Mouse (Mus musculus): ENCODE results near the gene Per1.

Per1 gene

GRCm38 (mm10) chr11:69111051-69111810 lies 16.2 kb downstream of the Per1 start:
- in situ Hi-C loops (cut with MboI, MseI), result no loop called here

GRCm38 (mm10) chr11:69111865-69112264 lies 16.8 kb downstream of the Per1 start:
- in situ Hi-C loops (cut with MboI, MseI), result no loop called here

DNA sequence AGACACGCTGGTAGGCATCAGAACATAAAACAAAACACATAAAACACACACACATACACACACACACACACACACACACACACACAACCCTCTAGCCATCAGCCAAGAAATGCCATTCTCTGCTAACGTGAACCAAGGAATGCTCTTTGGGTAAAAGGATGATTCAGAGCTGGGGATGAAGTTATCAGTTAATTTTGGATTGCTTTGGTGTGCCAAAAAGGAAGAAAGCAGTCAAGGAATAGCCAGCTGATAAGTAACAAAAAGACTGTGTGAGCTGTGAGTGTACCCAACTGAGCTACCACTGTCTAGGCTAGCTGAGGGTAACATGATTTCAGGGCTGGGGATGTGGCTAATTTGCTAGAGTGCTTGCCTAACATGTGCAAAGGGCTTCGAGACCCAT lies 19.0 kb downstream of the Per1 start:
- in situ Hi-C loops (cut with MboI, MseI), result no loop called here

GRCm38 (mm10) chr11:69114621-69115020 lies 19.6 kb downstream of the Per1 start:
- in situ Hi-C loops (cut with MboI, MseI), result no loop called here

- in situ Hi-C loops (cut with MboI, MseI), result no loop called here
Measured at GRCm38 (mm10) chr11:69116843-69117242, 21.8 kb downstream of the Per1 start.

DNA sequence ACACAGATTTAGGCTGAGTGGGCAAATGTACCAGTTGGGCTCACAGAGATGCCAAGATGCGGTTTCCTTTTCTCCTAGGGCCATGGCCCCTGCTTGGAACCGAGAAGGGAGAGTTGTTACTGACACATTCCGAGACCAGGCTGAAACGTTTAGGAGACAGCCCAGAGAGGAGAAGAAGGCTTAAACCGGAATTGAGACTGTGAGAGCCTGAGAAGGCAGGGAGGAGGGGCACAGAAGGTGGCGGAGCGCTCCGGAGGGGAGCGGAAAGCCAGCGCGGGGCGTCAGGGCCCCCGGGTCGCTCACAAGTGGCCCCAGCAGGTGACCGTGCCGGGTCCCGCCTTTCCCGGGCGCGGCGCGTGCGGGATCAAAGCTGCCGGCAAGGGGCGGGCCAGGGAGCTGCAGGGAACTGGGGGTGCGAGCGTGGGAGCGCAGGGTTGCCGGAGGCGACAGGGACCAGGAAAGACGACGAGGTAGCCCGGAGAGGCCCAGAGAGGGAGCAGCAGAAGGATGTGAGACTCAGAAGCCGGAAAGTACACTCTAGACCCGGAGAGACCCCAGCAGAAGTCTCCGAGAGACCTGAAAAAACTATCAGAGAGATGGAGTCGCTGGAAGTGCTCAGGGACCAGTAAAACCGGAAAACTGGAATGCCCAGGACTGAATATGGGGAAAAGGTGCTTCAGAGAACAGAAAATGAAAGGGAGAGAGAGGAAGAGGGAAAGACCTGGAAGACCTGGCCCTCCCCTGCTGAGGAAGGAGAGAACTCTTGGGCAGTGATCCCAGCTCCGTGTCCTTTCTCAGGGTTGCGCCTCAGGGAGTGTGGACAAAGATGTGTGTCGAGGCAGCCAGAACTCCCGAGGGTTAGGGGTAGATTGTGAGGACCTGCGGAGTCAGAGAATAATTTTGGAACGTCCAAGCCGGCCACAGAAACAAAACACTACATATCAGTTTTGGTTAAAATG lies 23.0 kb downstream of the Per1 start:
- in situ Hi-C loops (cut with MboI, MseI), result no loop called here

- in situ Hi-C loops (cut with MboI, MseI), result no loop called here
Measured at GRCm38 (mm10) chr11:69118765-69119164, 23.7 kb downstream of the Per1 start.

DNA sequence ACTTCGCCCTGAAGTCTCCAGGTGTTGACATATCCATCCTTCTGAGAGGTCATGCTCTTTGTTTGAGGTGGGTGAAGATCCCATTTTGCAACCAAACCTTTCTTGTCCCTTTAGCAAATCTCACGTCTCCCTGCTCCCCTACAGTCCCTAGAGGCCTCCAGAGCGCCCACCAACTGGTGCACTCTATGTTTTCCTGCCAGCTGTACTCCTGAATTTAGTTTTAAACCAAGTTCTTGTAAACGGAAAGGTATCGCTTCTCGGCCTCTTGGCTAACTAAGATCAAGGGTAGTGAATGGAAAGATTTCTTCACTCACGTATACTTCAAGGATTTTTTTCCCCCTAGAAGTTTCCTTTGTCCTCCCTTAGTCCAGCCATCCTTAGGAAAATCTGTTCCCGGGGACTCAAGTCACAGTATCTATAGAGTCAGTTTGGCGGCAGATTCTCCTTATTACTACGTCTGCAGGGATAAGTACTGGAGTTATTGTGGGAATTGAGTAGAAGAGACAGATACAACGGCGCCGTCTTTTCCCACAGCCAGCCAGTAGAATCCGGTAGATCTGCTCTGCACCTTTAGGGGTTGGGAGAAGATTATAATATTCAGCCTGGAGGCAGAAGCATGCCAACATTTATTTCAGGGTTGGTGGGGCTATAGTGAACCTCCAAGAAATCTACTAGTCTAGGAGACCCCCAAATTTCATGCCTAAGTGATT lies 24.6 kb downstream of the Per1 start:
- in situ Hi-C loops (cut with MboI, MseI), result loop anchor here (5.0 kb wide), 1 partner anchor 57 kb away; no protein-coding TSS in a partner anchor

DNA sequence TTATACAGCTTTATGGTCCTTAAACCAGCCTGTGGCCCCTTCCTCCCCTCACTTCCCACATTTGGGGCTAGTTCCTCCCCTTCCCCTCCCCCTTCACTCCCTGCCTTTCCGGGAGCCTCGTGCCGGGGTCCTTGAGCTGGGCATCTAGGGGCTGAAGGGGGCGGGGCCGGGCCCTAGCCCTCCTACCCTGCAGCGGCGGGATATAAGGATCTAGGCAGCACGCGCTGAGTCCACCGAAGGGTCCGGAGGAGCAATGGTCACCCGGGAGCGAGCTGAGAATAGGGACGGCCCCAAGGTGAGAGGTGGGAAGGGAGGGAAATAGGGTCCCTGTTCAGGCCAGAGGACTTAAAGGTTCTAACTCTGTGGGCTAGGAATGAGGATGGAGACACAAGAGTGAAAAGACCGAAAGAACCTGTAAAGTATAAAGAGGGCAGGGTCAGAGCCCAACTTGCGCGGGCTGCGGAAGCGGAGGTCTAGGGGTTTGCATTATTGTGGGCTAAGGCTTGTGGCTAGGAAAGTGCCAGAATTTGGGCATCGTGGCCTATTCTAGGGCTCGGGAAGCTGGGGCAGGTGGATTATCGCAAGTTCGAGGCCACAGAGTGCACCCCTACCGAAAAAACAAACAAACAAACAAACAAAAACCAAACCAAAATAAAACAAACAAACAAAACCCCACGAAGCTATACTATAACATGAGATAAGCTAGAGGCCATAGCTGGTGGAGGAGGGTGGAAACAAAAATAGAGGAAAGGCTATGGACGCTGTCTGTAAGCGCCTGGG lies 25.4 kb downstream of the Per1 start, which contains the start of gene Hes7:
Gene Hes7 (plus strand): TSS at position 184 of the 780 bp plus-strand sequence.
- in situ Hi-C loops (cut with MboI, MseI), result loop anchor here (5.0 kb wide), 1 partner anchor 58 kb away; no protein-coding TSS in a partner anchor

DNA sequence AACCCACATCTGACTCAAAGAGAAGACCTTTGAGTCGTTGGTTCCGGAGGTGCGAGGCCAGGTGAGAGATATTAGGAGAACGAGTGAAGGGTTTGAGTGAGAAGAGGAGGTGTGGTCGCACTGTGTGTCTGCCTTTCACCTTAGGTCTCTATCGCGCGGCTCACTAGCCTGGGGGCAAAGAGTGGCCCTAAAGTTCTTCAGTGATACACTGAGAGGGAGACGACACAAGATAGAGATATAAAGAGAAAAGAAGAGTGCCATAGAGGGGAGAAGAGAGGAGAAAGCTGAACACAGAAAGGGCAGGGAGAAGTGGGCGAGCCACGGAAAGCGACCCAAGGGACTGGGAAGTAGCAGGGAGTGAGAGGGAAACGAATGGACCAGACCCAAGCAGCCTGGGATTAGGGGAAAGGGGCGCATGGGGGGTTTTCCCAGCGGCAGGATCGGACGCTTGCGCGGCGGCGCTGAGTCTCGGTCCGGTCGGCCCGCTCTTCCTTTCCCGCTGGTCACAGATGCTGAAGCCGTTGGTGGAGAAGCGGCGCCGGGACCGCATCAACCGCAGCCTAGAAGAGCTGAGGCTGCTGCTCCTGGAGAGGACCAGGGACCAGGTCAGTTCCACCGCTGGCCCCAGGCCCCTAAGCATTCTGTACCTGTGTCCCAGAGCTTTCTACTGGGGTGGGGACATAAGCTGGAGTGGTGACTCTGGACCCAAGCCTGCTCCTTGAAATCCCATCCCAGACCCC lies 26.2 kb downstream of the Per1 start:
- in situ Hi-C loops (cut with MboI, MseI), result loop anchor here (5.0 kb wide), 1 partner anchor 59 kb away; no protein-coding TSS in a partner anchor

- in situ Hi-C loops (cut with MboI, MseI), result loop anchor here (5.0 kb wide), 1 partner anchor 60 kb away; no protein-coding TSS in a partner anchor
Measured at GRCm38 (mm10) chr11:69121741-69122335, 26.8 kb downstream of the Per1 start.

- in situ Hi-C loops (cut with MboI, MseI), result loop anchor here (5.0 kb wide), 1 partner anchor 60 kb away; no protein-coding TSS in a partner anchor
Measured at GRCm38 (mm10) chr11:69122336-69122951, 27.4 kb downstream of the Per1 start, which contains the start of gene 9130213A22Rik. Gene 9130213A22Rik, minus strand, starts transcription at chr11:69122589.

DNA sequence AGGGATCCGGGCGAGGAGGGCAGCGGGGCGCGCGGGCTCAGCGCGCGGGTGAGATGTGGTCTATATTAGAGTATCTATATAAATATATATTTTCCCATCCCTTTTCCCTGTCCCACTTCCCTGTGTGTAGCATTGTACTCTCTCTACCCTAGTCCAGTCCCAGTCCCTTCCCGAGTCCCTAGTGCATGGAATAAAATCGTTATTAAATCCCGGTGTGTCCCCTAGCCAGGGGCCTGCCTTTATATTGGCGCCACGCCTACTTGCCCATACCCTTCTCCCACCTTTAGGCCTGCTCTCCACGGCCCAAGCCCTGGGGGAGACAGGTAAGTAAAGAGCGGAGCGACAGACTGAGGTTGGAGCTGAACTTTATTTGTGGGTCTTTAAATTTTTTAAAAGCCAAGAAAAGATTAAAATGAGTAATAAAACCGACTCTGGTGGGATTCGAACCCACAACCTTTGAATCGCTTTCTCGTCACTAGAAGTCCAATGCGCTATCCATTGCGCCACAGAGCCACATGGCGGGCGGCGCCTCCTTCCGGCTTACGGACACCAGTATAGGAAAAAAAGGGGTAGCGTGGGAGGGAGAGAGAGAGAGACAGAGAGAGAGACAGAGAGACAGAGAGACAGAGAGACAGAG lies 28.2 kb downstream of the Per1 start:
- in situ Hi-C loops (cut with MboI, MseI), result loop anchor here (5.0 kb wide), 1 partner anchor 61 kb away; no protein-coding TSS in a partner anchor

DNA sequence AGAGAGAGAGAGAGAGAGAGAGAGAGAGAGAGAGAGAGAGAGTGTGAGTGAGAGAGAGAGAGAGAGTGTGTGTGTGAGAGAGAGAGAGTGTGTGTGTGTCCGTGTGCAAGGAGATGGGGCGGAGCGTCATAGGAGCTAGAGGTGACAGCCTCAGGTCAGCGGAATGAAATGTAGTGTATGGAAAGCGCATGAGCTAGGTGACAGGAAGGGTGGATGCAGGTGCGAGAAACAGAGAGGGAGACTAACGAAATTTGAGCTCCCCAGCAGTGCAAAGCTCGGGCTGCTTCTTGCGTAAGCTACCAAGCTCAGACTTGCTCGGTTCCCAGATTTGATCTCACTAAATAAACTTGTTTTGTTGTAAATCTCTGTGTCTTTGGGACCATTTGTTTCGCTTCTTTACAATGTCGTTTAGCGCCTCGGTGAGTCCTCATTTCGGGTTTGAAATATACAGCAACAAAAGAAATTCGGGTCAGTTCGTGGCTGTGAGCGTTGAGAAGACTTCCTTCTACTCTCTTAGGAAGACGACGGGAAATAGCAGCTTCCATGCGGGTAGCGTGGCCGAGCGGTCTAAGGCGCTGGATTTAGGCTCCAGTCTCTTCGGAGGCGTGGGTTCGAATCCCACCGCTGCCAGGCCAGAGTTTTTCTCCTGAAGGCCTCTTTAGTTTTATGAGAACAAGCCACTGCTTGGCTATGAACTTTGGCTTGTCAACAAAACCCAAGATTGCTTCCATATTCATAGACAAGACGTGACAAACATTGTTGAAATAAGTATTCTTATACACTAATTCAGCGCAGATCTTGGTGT lies 28.9 kb downstream of the Per1 start:
- in situ Hi-C loops (cut with MboI, MseI), result loop anchor here (5.0 kb wide), 1 partner anchor 62 kb away; no protein-coding TSS in a partner anchor

DNA sequence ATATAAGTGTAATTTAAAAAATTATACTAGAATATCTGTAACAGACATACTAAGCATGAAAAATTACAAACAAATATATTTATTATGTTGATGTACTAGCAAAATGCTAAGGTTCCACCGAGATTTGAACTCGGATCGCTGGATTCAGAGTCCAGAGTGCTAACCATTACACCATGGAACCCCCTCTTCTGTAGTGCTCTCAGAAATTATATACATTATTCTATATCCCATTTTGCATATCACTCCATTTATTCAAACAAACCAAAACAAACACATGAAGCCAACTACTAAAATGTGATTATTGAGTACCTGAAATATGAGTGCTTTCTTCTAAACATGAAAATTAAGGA lies 29.5 kb downstream of the Per1 start:
- in situ Hi-C loops (cut with MboI, MseI), result loop anchor here (5.0 kb wide), 1 partner anchor 62 kb away; no protein-coding TSS in a partner anchor

DNA sequence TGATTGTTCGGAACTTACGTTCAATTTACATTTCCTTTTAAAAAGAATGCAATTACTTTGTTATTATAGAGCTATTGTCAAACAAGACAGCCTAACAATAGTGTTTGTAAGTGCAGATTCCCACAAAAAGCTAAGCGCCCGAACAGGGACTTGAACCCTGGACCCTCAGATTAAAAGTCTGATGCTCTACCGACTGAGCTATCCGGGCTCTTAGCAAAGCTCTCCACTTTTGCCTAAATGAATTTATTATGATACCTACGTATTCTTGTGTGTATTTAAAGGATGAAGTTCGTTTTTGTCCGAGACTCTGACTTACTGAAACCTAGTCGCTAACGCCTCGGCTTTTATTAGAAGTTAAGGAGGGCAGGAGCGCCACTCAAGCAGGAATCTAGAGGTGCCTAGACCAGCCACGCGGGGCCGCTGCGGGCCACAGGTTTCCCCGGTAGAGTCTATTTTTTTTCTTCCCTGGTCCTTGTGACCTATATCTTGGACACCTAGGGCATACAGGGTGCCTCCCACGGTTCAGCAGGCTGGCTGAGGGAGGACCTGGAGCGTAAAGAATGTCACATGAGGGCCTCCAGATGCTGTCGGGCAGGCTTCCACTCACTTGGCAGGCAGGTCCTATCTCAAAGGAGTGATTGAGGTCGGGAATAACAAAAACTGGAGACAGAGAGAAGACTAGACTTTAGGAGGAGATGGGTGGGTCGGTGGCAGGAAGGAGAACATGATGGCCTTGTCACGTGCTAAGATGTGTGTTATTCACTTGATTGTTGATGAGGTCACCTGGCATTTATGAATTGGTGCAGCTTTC lies 30.2 kb downstream of the Per1 start:
- in situ Hi-C loops (cut with MboI, MseI), result no loop called here

DNA sequence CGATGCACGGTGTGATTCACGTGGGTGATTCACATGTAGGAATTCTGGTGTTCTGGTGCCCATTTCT lies 30.7 kb downstream of the Per1 start, which contains the start of gene Aloxe3:
Gene Aloxe3 (plus strand): TSS at position 45 of the 67 bp plus-strand sequence.
- in situ Hi-C loops (cut with MboI, MseI), result no loop called here
